Mouse (Mus musculus) splenic B cell, adult 2 months (primary cell): ENCODE measurements at regions not wholly inside any gene's neighbourhood (a gene's known extent, or its start where the extent isn't known, plus 50 kb on each side); places are given as distances from the start of the nearest gene placed in this dataset.

Experiments used
- DNase-seq: peaks from one replicate; pipeline ENCODE4 v3.0.0-alpha.2; 2011; ENCODE audit warnings: low read depth, low spot score
- H3K27me3 ChIP-seq: 2 replicates; pipeline ENCODE4 v1.6.1; 2012; ENCODE audit warnings: mild to moderate bottlenecking, low read length, moderate library complexity, mixed read lengths; ENCODE audit not compliant: control insufficient read depth, poor library complexity, insufficient read depth, severe bottlenecking
- H3K36me3 ChIP-seq: 2 replicates; pipeline ENCODE4 v1.6.1; 2012; ENCODE audit warnings: mild to moderate bottlenecking, low read length, moderate library complexity, mixed read lengths; ENCODE audit not compliant: control insufficient read depth, poor library complexity, insufficient read depth, severe bottlenecking

- Histone ChIP-seq H3K27me3 (no peaks in the 10 kb centered on the region), H3K36me3 (no peaks in the 10 kb centered on the region)
- no peak for DNase-seq
Measured at GRCm38 (mm10) chr3:39388491-39388890, 501.8 kb downstream of the Fat4 start.

GRCm38 (mm10) chr3:39390442-39390841, 503.7 kb downstream of the Fat4 start:
- no peak for DNase-seq
- Histone ChIP-seq H3K36me3 (no peaks in the 10 kb centered on the region), H3K27me3 (no peaks in the 10 kb centered on the region)

DNA sequence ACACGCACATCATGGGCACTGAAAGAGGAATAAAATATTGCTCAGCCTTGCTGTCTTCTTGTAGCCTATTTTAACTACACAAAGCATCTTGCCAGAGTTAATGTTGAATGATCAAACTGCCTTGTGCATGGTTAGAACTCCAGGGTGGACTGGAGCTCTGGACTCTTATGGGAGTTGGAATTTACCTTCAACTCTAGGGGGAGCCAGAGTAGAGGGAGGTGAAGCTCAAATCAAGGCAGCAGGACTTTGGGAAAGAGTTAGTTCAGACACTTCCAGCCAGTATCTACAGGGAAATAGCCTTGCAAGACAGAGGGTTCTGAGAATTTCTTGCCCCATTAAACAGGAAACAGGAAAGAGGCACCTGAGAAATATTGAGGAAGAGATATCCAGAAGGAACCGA, 505.3 kb downstream of the Fat4 start:
- DNase-seq: no peak
- no peaks in the 10 kb centered on the region for H3K27me3 ChIP-seq
- H3K36me3 ChIP-seq: no peaks in the 10 kb centered on the region

DNA sequence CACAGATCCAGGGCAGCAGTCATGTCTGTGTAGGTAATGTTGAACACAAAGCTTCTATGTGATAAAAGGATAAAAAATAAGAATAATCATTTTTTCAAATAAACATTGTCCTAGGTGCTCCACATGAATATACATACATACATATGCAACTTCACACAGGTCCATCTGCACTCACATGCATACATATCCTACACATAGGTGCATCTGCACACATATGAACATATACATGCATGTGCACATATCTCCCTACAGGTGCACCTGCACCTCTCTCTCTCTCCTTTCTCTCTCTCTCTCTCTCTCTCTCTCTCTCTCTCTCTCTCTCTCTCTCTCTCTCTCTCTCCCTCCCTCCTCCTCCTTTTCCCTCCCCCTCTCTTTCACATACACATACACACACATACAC, 509.9 kb downstream of the Fat4 start:
- Histone ChIP-seq H3K27me3 (no peaks in the 10 kb centered on the region), H3K36me3 (no peaks in the 10 kb centered on the region)
- no peak for DNase-seq

GRCm38 (mm10) chr3:39397255-39397654, 510.5 kb downstream of the Fat4 start:
- DNase-seq: no peak
- Histone ChIP-seq H3K36me3 (no peaks in the 10 kb centered on the region), H3K27me3 (no peaks in the 10 kb centered on the region)

- DNase-seq: no peak
- no peaks in the 10 kb centered on the region for H3K36me3 ChIP-seq
- no peaks in the 10 kb centered on the region for H3K27me3 ChIP-seq
Measured at GRCm38 (mm10) chr3:39397677-39398076, 510.9 kb downstream of the Fat4 start.

- DNase-seq: no peak
- Histone ChIP-seq H3K36me3 (no peaks in the 10 kb centered on the region), H3K27me3 (no peaks in the 10 kb centered on the region)
Measured at GRCm38 (mm10) chr3:39424778-39425642, 538.3 kb downstream of the Fat4 start.

DNA sequence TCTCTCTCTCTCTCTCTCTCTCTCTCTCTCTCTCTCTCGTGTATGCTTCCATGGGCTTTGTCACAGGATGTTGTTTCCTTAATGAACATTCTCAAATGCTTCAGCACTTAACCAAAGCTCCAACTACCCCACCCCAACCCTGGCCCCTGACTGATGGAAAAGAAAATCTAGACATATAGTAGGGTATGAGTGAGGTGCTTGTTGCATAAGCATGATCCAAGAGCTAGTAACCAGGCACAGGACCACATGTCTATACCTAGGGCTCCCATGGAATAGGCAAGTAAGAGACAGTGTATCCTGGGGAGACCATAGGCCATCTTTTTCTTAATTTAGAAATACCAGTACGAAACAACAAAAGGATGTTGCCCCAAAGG, 538.9 kb downstream of the Fat4 start:
- no peaks in the 10 kb centered on the region for H3K27me3 ChIP-seq
- no peaks in the 10 kb centered on the region for H3K36me3 ChIP-seq
- no peak for DNase-seq

DNA sequence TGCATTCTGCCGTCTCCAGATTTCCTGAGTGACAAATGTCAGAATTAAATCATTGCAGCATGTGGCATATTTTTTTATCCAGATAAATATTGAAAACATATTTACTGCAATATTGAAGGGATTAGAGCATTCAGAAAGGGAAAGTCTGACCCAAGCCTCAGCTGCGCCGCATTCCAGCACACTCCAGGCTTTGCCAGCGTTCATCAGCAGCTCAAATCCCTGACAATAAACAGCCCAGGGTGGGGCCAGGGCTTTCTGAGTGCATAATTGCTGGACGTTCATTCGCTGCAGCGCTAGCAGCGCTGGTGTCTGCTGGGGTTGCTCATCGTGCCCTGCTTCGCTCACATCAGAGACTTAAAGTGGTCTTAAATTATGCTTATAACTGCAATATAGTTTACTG, 556.6 kb downstream of the Fat4 start:
- no peak for DNase-seq
- H3K36me3 ChIP-seq: no peaks in the 10 kb centered on the region

DNA sequence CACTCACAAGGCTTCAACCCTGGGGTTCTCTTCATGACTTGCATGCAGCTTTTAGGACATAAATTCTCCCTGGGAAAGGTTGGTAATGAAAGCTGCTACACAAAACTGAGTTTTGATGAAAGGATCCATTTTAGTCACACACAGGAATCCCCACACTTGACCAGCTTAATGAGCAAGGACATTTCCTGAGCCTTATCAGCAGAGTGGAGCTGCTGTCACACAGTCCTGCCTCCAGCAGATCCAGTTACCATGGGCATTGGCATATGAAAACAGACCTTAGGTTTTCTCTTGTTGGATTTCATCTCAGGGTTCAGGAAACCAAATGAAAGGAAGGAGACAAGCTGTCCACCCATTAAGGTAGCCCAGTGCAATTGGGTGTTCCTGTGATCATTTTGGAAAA, 568.9 kb downstream of the Fat4 start:
- no peak for DNase-seq
- H3K27me3 ChIP-seq: no peaks in the 10 kb centered on the region
- no peaks in the 10 kb centered on the region for H3K36me3 ChIP-seq

More for the DNA sequence above, 556.6 kb downstream of the Fat4 start:
- H3K27me3 ChIP-seq: no peaks in the 10 kb centered on the region; the same call in 1 of the 2 replicates

DNA sequence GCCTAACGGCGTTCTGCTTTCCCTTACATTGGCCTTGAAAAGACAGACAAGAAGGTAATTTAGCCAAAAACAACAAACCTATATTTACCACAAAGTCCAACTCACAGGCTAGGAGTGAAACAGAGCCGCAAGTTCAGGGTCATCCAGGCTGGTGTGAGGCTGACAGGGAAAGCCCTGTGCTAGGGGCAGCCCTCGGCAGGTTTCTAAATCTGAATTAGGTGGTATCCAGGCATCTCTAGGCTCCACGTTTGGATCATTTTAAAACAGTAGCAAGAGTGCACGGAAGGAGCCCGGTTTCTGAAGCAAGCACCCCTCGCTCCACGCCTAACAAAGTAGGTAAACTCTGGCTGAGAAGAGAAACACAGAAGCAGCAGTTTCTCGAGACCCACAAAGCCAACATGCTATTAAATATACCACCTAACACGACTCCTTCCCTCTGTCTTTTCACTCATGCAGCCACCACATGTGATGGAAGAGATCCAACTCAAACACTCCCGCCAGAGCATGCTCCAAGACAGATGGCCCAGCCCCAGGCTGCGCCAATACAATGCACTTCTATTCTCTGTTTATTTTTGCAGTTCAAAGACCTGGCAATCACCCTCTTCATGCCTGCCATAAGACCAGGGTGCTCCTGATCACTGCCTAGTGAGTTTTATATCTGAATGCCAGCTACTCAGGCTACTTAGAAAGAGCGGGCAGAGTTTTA, 573.6 kb downstream of the Fat4 start:
- no peak for DNase-seq
- no peaks in the 10 kb centered on the region for H3K27me3 ChIP-seq
- no peaks in the 10 kb centered on the region for H3K36me3 ChIP-seq

DNA sequence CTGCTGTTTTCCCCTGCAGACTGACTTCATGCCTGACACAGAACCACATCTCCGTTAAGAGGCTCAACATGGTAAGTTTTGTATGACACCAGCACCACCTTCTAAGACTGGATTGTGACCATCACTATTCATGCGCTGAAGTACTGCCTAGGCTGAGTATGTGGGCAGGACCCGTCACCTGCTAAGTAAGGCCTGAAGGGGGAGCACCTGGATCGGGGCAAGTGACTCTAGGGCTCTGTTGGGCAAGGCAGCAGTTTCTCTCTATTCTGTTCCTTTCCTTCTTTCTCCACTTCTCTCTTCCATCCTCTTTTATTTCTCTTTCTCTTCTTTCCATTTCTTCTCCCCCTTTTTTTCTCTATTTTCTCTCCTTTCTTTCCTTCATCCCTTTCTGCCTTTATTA, 574.8 kb downstream of the Fat4 start:
- Histone ChIP-seq H3K36me3 (no peaks in the 10 kb centered on the region), H3K27me3 (no peaks in the 10 kb centered on the region)
- DNase-seq: no peak

DNA sequence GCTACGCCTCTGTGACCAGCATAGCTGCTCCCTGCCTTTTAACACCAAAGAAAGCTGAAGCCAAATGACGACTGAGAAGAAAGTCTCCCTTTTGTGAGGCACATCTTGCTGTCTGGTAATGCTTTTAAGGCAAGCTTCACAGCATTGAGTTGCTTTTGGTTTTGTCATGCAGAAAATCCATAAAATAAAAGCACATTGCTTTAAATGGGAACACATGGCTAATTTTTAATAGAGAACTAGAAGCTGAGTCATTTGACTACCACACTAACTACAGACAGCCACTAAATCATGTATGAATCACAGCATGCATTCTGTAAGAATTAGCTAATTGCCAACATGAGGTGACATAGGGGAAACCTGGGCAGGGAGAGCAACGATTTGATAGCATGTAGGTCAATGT, 579.1 kb downstream of the Fat4 start:
- no peak for DNase-seq
- Histone ChIP-seq H3K27me3 (no peaks in the 10 kb centered on the region), H3K36me3 (no peaks in the 10 kb centered on the region)

GRCm38 (mm10) chr3:39489392-39489791, 602.7 kb downstream of the Fat4 start:
- no peak for DNase-seq
- no peaks in the 10 kb centered on the region for H3K27me3 ChIP-seq

GRCm38 (mm10) chr3:39494363-39494762, 607.6 kb downstream of the Fat4 start:
- DNase-seq: no peak
- H3K27me3 ChIP-seq: no peaks in the 10 kb centered on the region
- H3K36me3 ChIP-seq: no peaks in the 10 kb centered on the region

More at GRCm38 (mm10) chr3:39489392-39489791, 602.7 kb downstream of the Fat4 start:
- H3K36me3 ChIP-seq: no peaks in the 10 kb centered on the region
